Mouse (Mus musculus) heart, postnatal 0 days (tissue): Measurements from ENCODE around the gene Sult1e1. TPM values are rescaled to one million over a fixed set of nuclear protein-coding genes. Genes with fewer than 3 reads are reported as not detected.

Experiments
- ATAC-seq: fragments of 200-750 bp; cut with Nextera tagmentation; 2 replicates; pipeline ENCODE4 v1.8.0; 2017; ENCODE audit warnings: low read depth, moderate number of reproducible peaks, moderate library complexity; ENCODE audit not compliant: insufficient read depth
- DNase-seq: peaks from one replicate; pipeline ENCODE4 v3.0.0-alpha.2; 2016; ENCODE audit warnings: low spot score
- H3K27ac ChIP-seq: fragments of 300-500 bp; sonication (generic); 2 replicates; pipeline ENCODE4 v1.5.1; 2014; ENCODE audit warnings: low read depth, mild to moderate bottlenecking
- H3K27me3 ChIP-seq: fragments of 300-500 bp; sonication (generic); 2 replicates; pipeline ENCODE4 v1.6.1; 2014; ENCODE audit warnings: low read length, mixed read lengths; ENCODE audit not compliant: control insufficient read depth, insufficient read depth
- H3K36me3 ChIP-seq: fragments of 300-500 bp; sonication (generic); replicated peaks from 2 replicates; pipeline ENCODE4 v1.6.1; 2014; ENCODE audit warnings: low read length, mixed read lengths; ENCODE audit not compliant: control insufficient read depth, insufficient read depth
- H3K4me1 ChIP-seq: fragments of 300-500 bp; sonication (generic); 2 replicates; pipeline ENCODE4 v1.6.1; 2014; ENCODE audit warnings: antibody characterized with exemption; ENCODE audit not compliant: control insufficient read depth, insufficient read depth
- H3K4me2 ChIP-seq: fragments of 300-500 bp; sonication (generic); 2 replicates; pipeline ENCODE4 v1.6.1; 2014; ENCODE audit warnings: low read depth, mild to moderate bottlenecking, low read length, moderate library complexity
- H3K4me3 ChIP-seq: fragments of 300-500 bp; sonication (generic); 2 replicates; pipeline ENCODE4 v1.5.1; 2014; ENCODE audit warnings: low read depth, low read length
- H3K9ac ChIP-seq: fragments of 300-500 bp; sonication (generic); replicated peaks from 2 replicates; pipeline ENCODE4 v1.6.1; 2014; ENCODE audit warnings: low read depth, low read length, mixed read lengths
- H3K9me3 ChIP-seq: fragments of 300-500 bp; sonication (generic); replicated peaks from 2 replicates; pipeline ENCODE4 v1.6.1; 2016; ENCODE audit warnings: low read length; ENCODE audit not compliant: control insufficient read depth
- CTCF ChIP-seq: IDR thresholded peaks from 2 replicates; pipeline ENCODE4 v1.5.1; 2016; ENCODE audit warnings: antibody characterized with exemption, control low read depth, low read depth
- EP300 ChIP-seq: IDR thresholded peaks from 2 replicates; pipeline ENCODE4 v1.6.1; 2016; ENCODE audit warnings: antibody characterized with exemption, low read depth
- WGBS: fragments of 180-500 bp; shearing (Covaris S2); extraction: QIAGEN DNeasy Blood & Tissue Kit; methylation state at CpG from one replicate; pipeline ENCODE4 v1.1.7; 2014; 5-methylcytosine and 5-hydroxymethylcytosine counted together
- polyA plus RNA-seq: library from polyadenylated mRNA; unstranded; fragments of >200 nt; fragmentation: Nextera tagmentation; extraction: Ambion mirVana; gene quantifications from 2 replicates; pipeline ENCODE4 v1.2.1, GENCODE M21; 2015
- total RNA-seq: library from RNA; depleted of rRNA; stranded (reverse); fragments of >200 nt; gene quantifications from 2 replicates; pipeline ENCODE4 v1.2.3, GENCODE M21; 2014; ENCODE audit warnings: low replicate concordance

Sult1e1 gene
- total and polyA plus RNA-seq, 2 experiments from 2014 or later, result not detected

DNA sequence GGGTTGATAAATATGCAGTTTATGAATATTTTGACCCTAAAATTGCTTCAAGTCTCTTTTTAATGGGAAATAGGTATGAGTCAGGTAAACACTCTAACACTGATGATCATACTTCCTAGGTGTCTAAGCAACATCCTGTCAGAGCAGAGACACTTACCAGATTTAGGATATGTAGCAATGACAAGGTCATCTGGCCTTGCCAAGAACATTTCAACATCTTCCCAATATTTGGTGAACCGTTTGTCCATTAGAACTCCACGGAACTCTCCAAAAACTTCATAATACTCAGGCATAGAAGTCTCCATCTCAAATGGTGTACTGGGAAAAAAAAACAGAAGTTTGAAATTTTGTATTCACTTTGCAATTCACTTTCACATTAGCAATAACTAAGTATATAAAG, 1.5 kb downstream of the Sult1e1 start:
- 51% methylated on average over 2 of the region's 2 CpGs for WGBS

DNA sequence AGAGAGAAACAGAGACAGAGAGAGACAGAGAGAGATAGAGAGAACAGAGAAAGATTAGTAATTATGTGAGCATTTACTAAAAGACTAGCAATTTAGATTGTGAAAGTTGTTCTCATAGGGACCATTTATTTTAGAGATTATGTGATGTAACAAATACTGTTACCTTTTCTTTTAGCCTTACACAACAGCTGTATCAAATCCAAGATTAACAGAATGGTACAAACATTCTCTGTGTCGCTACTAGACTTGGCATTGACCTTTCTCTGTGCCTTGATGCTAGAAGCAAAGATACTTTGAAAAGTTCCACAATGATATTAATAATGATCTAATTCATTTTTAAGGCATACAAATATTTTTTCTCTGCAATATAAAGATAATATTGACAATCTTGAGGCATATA, 11.0 kb downstream of the Sult1e1 start:
- Histone ChIP-seq H3K27ac (no peak overlapping the region), H3K27me3 (no peaks in the 10 kb centered on the region), H3K9ac (no peak overlapping the region), H3K4me1 (no peaks in the 10 kb centered on the region), H3K4me2 (no peak overlapping the region), H3K4me3 (no peak overlapping the region), H3K36me3 (no peaks in the 10 kb centered on the region), H3K9me3 (no peaks in the 10 kb centered on the region)
- no peak for TF ChIP-seq EP300
- no peak for TF ChIP-seq CTCF
- ATAC-seq (no peak), DNase-seq (no peak)
- 69% methylated on average over 1 of the region's 1 CpGs for WGBS

More for the DNA sequence above, 1.5 kb downstream of the Sult1e1 start:
- Histone ChIP-seq H3K36me3 (no peaks in the 10 kb centered on the region), H3K9me3 (no peaks in the 10 kb centered on the region), H3K4me1 (no peaks in the 10 kb centered on the region), H3K9ac (no peak overlapping the region), H3K4me2 (no peak overlapping the region), H3K27ac (no peak overlapping the region), H3K27me3 (no peaks in the 10 kb centered on the region), H3K4me3 (no peak overlapping the region)
- ATAC-seq, result no peak
- TF ChIP-seq CTCF, result no peak
- TF ChIP-seq EP300, result no peak
- DNase-seq, result no peak

DNA sequence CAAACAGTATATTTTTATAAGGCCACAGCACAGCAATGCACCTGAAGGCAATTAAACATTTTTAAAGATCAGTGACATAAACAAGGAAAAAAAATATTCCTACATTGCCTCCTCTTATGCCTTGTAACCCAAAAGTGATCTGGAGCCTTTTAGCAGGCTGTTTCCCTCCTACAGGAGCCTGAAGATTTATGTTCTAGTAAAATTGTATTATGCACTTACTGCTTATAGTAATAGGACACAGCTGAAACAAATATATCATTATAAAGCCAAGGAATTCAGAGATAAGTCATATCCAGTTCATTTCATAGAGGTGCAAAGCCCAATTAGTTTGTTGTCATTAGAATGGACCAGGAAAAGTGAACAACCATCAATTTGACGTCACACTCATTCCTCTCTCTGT, 17.2 kb downstream of the Sult1e1 start:
- Histone ChIP-seq H3K9me3 (no peaks in the 10 kb centered on the region), H3K4me1 (no peaks in the 10 kb centered on the region), H3K27ac (no peak overlapping the region), H3K9ac (no peak overlapping the region), H3K36me3 (no peaks in the 10 kb centered on the region), H3K27me3 (no peaks in the 10 kb centered on the region), H3K4me2 (no peak overlapping the region), H3K4me3 (no peak overlapping the region)
- 54% methylated on average over 1 of the region's 1 CpGs for WGBS
- TF ChIP-seq CTCF (no peak), EP300 (no peak)
- DNase-seq (no peak), ATAC-seq (no peak)

DNA sequence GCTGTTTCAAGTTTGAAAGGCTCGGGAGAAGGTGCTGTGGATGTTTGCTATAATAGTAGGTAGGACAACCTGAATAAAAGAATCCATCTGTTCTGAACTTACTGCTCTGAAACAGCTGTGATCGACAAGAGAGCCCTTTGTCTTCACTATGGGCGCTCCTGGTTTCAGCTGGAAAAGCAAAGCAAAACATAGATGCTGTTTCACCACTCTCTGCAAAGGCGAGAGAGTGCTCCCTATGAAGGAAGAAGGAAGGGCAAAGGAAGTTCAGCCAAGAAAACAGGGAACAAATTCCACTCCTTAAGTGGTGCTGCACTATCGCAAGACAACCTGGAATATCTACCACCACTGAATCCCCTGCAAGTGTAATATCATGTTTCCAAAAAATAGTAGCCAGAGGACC, 17.9 kb downstream of the Sult1e1 start:
- WGBS, result 54% methylated on average over 5 of the region's 5 CpGs

DNA sequence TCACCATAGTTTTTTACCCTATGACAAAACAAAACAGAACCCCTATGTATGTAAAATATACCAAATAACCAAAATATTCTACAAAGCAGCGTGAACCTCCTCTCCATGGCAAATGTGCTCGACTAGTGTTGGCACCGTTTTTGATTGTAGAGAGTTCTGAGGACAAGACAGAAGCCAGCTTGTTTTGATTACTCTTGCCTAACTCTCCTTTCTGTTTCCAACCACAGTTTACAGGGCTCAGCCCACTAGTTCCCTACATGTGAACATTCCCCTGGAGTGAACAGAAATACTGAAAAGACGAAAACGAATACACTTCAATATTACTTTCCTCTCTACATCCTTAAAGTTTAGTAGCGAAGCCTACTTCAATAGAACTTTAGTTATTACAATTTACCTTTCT, 18.6 kb downstream of the Sult1e1 start:
- ATAC-seq (no peak), DNase-seq (no peak)
- no peak overlapping the region for H3K9ac ChIP-seq
- no peaks in the 10 kb centered on the region for H3K27me3 ChIP-seq
- no peaks in the 10 kb centered on the region for H3K36me3 ChIP-seq
- H3K27ac ChIP-seq, result no peak overlapping the region
- WGBS, result 74% methylated on average over 6 of the region's 6 CpGs
- TF ChIP-seq CTCF, result no peak
- TF ChIP-seq EP300, result no peak
- no peak overlapping the region for H3K4me2 ChIP-seq
- no peaks in the 10 kb centered on the region for H3K9me3 ChIP-seq
- H3K4me1 ChIP-seq, result no peaks in the 10 kb centered on the region
- H3K4me3 ChIP-seq, result no peak overlapping the region

More for the DNA sequence above, 17.9 kb downstream of the Sult1e1 start:
- Histone ChIP-seq H3K9me3 (no peaks in the 10 kb centered on the region), H3K27me3 (no peaks in the 10 kb centered on the region), H3K4me1 (no peaks in the 10 kb centered on the region), H3K4me2 (no peak overlapping the region), H3K9ac (no peak overlapping the region), H3K36me3 (no peaks in the 10 kb centered on the region), H3K27ac (no peak overlapping the region), H3K4me3 (no peak overlapping the region)
- no peak for TF ChIP-seq CTCF
- no peak for TF ChIP-seq EP300
- ATAC-seq (no peak), DNase-seq (no peak)

DNA sequence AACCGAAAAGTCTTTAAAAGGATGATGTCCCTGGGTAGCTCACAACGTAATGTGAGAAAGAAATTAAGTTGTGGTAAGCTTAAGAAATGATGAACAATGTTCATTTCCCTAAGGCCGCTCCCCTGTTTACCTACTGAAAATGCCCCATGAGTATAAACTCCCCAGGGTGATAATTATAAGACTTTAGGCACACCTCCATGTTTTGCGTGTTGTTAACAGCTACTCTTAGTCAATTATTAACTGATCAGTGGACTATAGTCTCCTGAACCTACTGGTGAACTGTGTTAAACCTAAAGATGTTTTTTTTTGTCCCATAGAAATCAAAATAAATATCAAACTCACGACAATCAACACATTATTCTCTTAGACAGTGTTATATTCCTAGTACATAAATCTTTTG, 22.5 kb downstream of the Sult1e1 start, which contains the start of gene Sult1d1:
TSS of gene Sult1d1 (minus strand) at position 183 of the 400 bp plus-strand sequence.
- H3K36me3 ChIP-seq, result no peaks in the 10 kb centered on the region
- no peak within 1 kb of the TSS for H3K4me2 ChIP-seq
- TF ChIP-seq CTCF (no peak), EP300 (no peak)
- no peaks in the 10 kb centered on the region for H3K4me1 ChIP-seq
- no peak within 1 kb of the TSS for H3K4me3 ChIP-seq
- no peak for DNase-seq
- WGBS, result 69% methylated on average over 5 of the region's 5 CpGs
- no peak within 1 kb of the TSS for H3K27ac ChIP-seq
- no peaks in the 10 kb centered on the region for H3K9me3 ChIP-seq
- no peak within 1 kb of the TSS for H3K9ac ChIP-seq
- no peaks in the 10 kb centered on the region for H3K27me3 ChIP-seq
- no peak for ATAC-seq
